Mouse (Mus musculus): ENCODE measurements around the gene Ascc2. TPM values are rescaled to one million over a fixed set of nuclear protein-coding genes. Genes with fewer than 3 reads are reported as not detected.
A peak's percentile ranks its signal among the peaks of the same experiment; 100 is the strongest.

Ascc2 gene
- polyA plus RNA-seq, 1 experiment from 2014 or later = 36.1 TPM

- peaks cover 4% of the 10 kb centered on the region for H3K36me3 ChIP-seq (ENCODE audit: control insufficient read depth, insufficient read depth, low read length)
- H3K27ac ChIP-seq (ENCODE audit: low read depth, low read length) = no peak overlapping the region
- H3K4me3 ChIP-seq (ENCODE audit: low read depth, low read length) = no peak overlapping the region
- WGBS = 85% methylated on average over 5 of the region's 5 CpGs
- peaks cover 4% of the 10 kb centered on the region; the same call in 1 of the 2 replicates for H3K4me1 ChIP-seq (ENCODE audit: control insufficient read depth, insufficient read depth, low read length)
- no peak overlapping the region; the same call in 1 of the 2 replicates for H3K9ac ChIP-seq (ENCODE audit: low read length)
- no peak overlapping the region for H3K4me2 ChIP-seq (ENCODE audit: low read depth)
- no peaks in the 10 kb centered on the region for H3K9me3 ChIP-seq (ENCODE audit: control insufficient read depth, low read length)
- DNase-seq (ENCODE audit: low spot score) (no peak), ATAC-seq (ENCODE audit: insufficient read depth, low FRiP score, low TSS enrichment) (no peak)
- no peaks in the 10 kb centered on the region for H3K27me3 ChIP-seq (ENCODE audit: control insufficient read depth, insufficient read depth, low read length)
Measured at GRCm38 (mm10) chr11:4730913-4731312, 93.4 kb downstream of the Ascc2 start.

- Histone ChIP-seq H3K4me1 (ENCODE audit: control insufficient read depth, insufficient read depth, low read length) (peaks cover 4% of the 10 kb centered on the region; the same call in 1 of the 2 replicates), H3K4me2 (ENCODE audit: low read depth) (no peak overlapping the region), H3K36me3 (ENCODE audit: control insufficient read depth, insufficient read depth, low read length) (peaks cover 2% of the 10 kb centered on the region), H3K27me3 (ENCODE audit: control insufficient read depth, insufficient read depth, low read length) (no peaks in the 10 kb centered on the region), H3K4me3 (ENCODE audit: low read depth, low read length) (no peak overlapping the region), H3K9ac (ENCODE audit: low read length) (no peak overlapping the region), H3K9me3 (ENCODE audit: control insufficient read depth, low read length) (no peaks in the 10 kb centered on the region), H3K27ac (ENCODE audit: low read depth, low read length) (no peak overlapping the region)
- DNase-seq (ENCODE audit: low spot score) (no peak), ATAC-seq (ENCODE audit: insufficient read depth, low FRiP score, low TSS enrichment) (no peak)
- 59% methylated on average over 7 of the region's 7 CpGs for whole genome bisulfite sequencing
Measured at GRCm38 (mm10) chr11:4731781-4732180, 94.2 kb downstream of the Ascc2 start.

GRCm38 (mm10) chr11:4734179-4734578 is 96.6 kb downstream of the Ascc2 start:
- Histone ChIP-seq H3K9ac (ENCODE audit: low read length) (no peak overlapping the region), H3K4me2 (ENCODE audit: low read depth) (no peak overlapping the region), H3K27me3 (ENCODE audit: control insufficient read depth, insufficient read depth, low read length) (no peaks in the 10 kb centered on the region), H3K4me3 (ENCODE audit: low read depth, low read length) (no peak overlapping the region), H3K36me3 (ENCODE audit: control insufficient read depth, insufficient read depth, low read length) (peaks cover 2% of the 10 kb centered on the region; the same call in 1 of the 2 replicates), H3K4me1 (ENCODE audit: control insufficient read depth, insufficient read depth, low read length) (peaks cover 4% of the 10 kb centered on the region; the same call in 1 of the 2 replicates), H3K27ac (ENCODE audit: low read depth, low read length) (no peak overlapping the region), H3K9me3 (ENCODE audit: control insufficient read depth, low read length) (no peaks in the 10 kb centered on the region)
- WGBS = 32% methylated on average over 12 of the region's 12 CpGs
- peak; percentile 62 for DNase-seq (ENCODE audit: low spot score)
- ATAC-seq (ENCODE audit: insufficient read depth, low FRiP score, low TSS enrichment) = no peak

Other genes starting within 250 kb of the Ascc2 start
- gene Hormad2, start 196.6 kb upstream of the Ascc2 start, polyA plus RNA-seq (2014; fragmentation: Nextera tagmentation; extraction: Ambion mirVana) = 0.12 TPM in 1 of 2 replicates, not detected in the other
- gene Mtmr3, start 42.9 kb upstream of the Ascc2 start, polyA plus RNA-seq (2014; fragmentation: Nextera tagmentation; extraction: Ambion mirVana) = 30.2 and 36.8 TPM in 2 replicates
- gene Gm11032, start 17.7 kb upstream of the Ascc2 start, polyA plus RNA-seq (2014; fragmentation: Nextera tagmentation; extraction: Ambion mirVana) = not detected in 2 replicates
- gene Uqcr10, start 66.6 kb downstream of the Ascc2 start, polyA plus RNA-seq (2014; fragmentation: Nextera tagmentation; extraction: Ambion mirVana) = 505 and 528 TPM in 2 replicates
- gene Zmat5, start 66.9 kb downstream of the Ascc2 start, polyA plus RNA-seq (2014; fragmentation: Nextera tagmentation; extraction: Ambion mirVana) = 75.5 and 82.3 TPM in 2 replicates
- 2.6 and 3.4 TPM in 2 replicates for gene Cabp7, start 109.0 kb downstream of the Ascc2 start, polyA plus RNA-seq (2014; fragmentation: Nextera tagmentation; extraction: Ambion mirVana)
- 56.6 and 67.7 TPM in 2 replicates for gene Nf2, start 211.8 kb downstream of the Ascc2 start, polyA plus RNA-seq (2014; fragmentation: Nextera tagmentation; extraction: Ambion mirVana)
- gene Nipsnap1, start 236.2 kb downstream of the Ascc2 start, polyA plus RNA-seq (2014; fragmentation: Nextera tagmentation; extraction: Ambion mirVana) = 80.4 and 82.9 TPM in 2 replicates

All from neural tube, embryonic 11.5 days (tissue).